Mouse (Mus musculus) CH12.LX (cell line): ENCODE data around the gene Prkag1. TPM values are rescaled to one million over a fixed set of nuclear protein-coding genes. Genes with fewer than 3 reads are reported as not detected.

Source experiments
- DNase-seq: peaks from one replicate; pipeline ENCODE4 v3.0.0-alpha.2; 2013; ENCODE audit errors: extremely low read depth
- H3K27ac ChIP-seq: 2 replicates; pipeline ENCODE4 v1.5.1; 2012; ENCODE audit warnings: low read depth, mild to moderate bottlenecking, control low read depth, moderate library complexity; ENCODE audit not compliant: insufficient read depth
- H3K27me3 ChIP-seq: replicated peaks from 2 replicates; pipeline ENCODE3; 2012; ENCODE audit warnings: inconsistent platforms
- H3K36me3 ChIP-seq, 2 experiments: replicated peaks in 1 of 2; 2 replicates each; pipeline versions ENCODE3 to v1.6.1; 2012; ENCODE audit warnings: inconsistent platforms in 1 of 2, low read length in 1 of 2, mild to moderate bottlenecking in 1 of 2, mixed read lengths in 1 of 2, moderate library complexity in 1 of 2; ENCODE audit not compliant: control insufficient read depth in 1 of 2, insufficient read depth in 1 of 2
- H3K4me1 ChIP-seq, 2 experiments: 2 replicates each; pipeline ENCODE4 v1.6.1; 2012; ENCODE audit warnings: inconsistent platforms in 1 of 2, moderate library complexity in 1 of 2; ENCODE audit not compliant: insufficient read depth in 2 of 2, control insufficient read depth in 1 of 2
- H3K4me2 ChIP-seq: 2 replicates; pipeline ENCODE4 v1.6.1; 2012; ENCODE audit warnings: low read depth, mild to moderate bottlenecking, control low read depth; ENCODE audit not compliant: poor library complexity, insufficient read depth, severe bottlenecking
- H3K4me3 ChIP-seq, 3 experiments: fragments of 150-350 bp in 1 of 3; sonication (generic) in 1 of 3; replicated peaks in 1 of 3; 2 replicates each; pipeline versions ENCODE3 to v1.5.1; 2011 to 2012; ENCODE audit warnings: low read depth in 2 of 3, low read length in 2 of 3, mild to moderate bottlenecking in 2 of 3, moderate library complexity in 2 of 3, control low read depth in 1 of 3, improper control_type of control experiment in 1 of 3, inconsistent platforms in 1 of 3, mixed read lengths in 1 of 3; ENCODE audit not compliant: poor library complexity in 1 of 3
- H3K79me2 ChIP-seq: replicated peaks from 2 replicates; pipeline ENCODE4 v1.6.1; 2012; ENCODE audit warnings: mild to moderate bottlenecking, moderate library complexity; ENCODE audit not compliant: control insufficient read depth, poor library complexity, insufficient read depth, severe bottlenecking; ENCODE audit errors: extremely low read depth
- H3K9ac ChIP-seq: 2 replicates; pipeline ENCODE4 v1.6.1; 2012; ENCODE audit warnings: low read depth, mild to moderate bottlenecking, control low read depth, moderate library complexity; ENCODE audit not compliant: insufficient read depth
- H3K9me3 ChIP-seq: replicated peaks from 2 replicates; pipeline ENCODE3; 2012; ENCODE audit warnings: low read length, inconsistent platforms, mixed read lengths
- CHD1 ChIP-seq: IDR thresholded peaks from 2 replicates; pipeline ENCODE4 v1.6.1; 2012; ENCODE audit warnings: low read depth, low read length, improper control_type of control experiment, inconsistent platforms
- CTCF ChIP-seq, 2 experiments: IDR thresholded peaks in 1 of 2; conservative IDR thresholded peaks in 1 of 2; 2 replicates each; pipeline ENCODE4 v1.5.1; 2011 to 2012; ENCODE audit warnings: low read depth in 2 of 2, low read length in 2 of 2, improper control_type of control experiment in 1 of 2, inconsistent platforms in 1 of 2, mild to moderate bottlenecking in 1 of 2, moderate library complexity in 1 of 2
- ELF1 ChIP-seq: IDR thresholded peaks from 2 replicates; pipeline ENCODE4 v1.6.1; 2014; ENCODE audit warnings: low read depth, mild to moderate bottlenecking, inconsistent platforms, low read length, improper control_type of control experiment
- PAX5 ChIP-seq: IDR thresholded peaks from 2 replicates; pipeline ENCODE4 v1.6.1; 2012; ENCODE audit warnings: low read length, inconsistent platforms, mixed read lengths
- RAD21 ChIP-seq: IDR thresholded peaks from 2 replicates; pipeline ENCODE4 v1.6.1; 2011; ENCODE audit warnings: low read depth, mild to moderate bottlenecking, low read length, improper control_type of control experiment, moderate library complexity
- SMC3 ChIP-seq: IDR thresholded peaks from 2 replicates; pipeline ENCODE4 v1.6.1; 2011; ENCODE audit warnings: low read depth, low read length, improper control_type of control experiment
- TCF12 ChIP-seq: IDR thresholded peaks from 2 replicates; pipeline ENCODE4 v1.6.1; 2014; ENCODE audit warnings: low read depth, mild to moderate bottlenecking, inconsistent platforms, low read length, improper control_type of control experiment
- ZKSCAN1 ChIP-seq: IDR thresholded peaks from 2 replicates; pipeline ENCODE4 v1.6.1; 2012; ENCODE audit warnings: low read depth, inconsistent platforms, low read length, improper control_type of control experiment, borderline replicate concordance
- ZNF384 ChIP-seq: IDR thresholded peaks from 2 replicates; pipeline ENCODE4 v1.6.1; 2012; ENCODE audit warnings: low read depth, low read length, improper control_type of control experiment, inconsistent platforms
- dilution Hi-C: fragments of 300-500 bp; cut with MboI; formaldehyde crosslinking; loops from 2 replicates; pipeline ENCODE4 v1.14.3; 2020; ENCODE audit warnings: low sequenced_read_pairs; ENCODE audit not compliant: extremely low pct_unique_long_range_greater_than_20kb, extremely low pct_ligation_motif_present
- in situ Hi-C: fragments of 300-500 bp; cut with MboI; formaldehyde crosslinking; loops from 3 replicates; pipeline ENCODE4 v1.14.3; 2019; ENCODE audit warnings: low sequenced_read_pairs, low pct_ligation_motif_present, low pct_unique_long_range_greater_than_20kb, mixed read lengths
- polyA plus RNA-seq: library from polyadenylated mRNA; unstranded; fragments of >175 nt; gene quantifications from 2 replicates; pipeline ENCODE4 v1.2.1, GENCODE M21; 2012; ENCODE audit warnings: low read depth; ENCODE audit not compliant: insufficient read length
- total RNA-seq, 2 experiments: library from RNA; depleted of rRNA; stranded (reverse); fragments of 300-350 nt in 1 of 2; fragments of >200 nt in 1 of 2; gene quantifications; 2 replicates each; pipeline ENCODE4 v1.2.3; 2012 to 2014

Prkag1 gene
- total and polyA plus RNA-seq, 3 experiments: 49.4 to 87.5 (median 66.1) TPM

DNA sequence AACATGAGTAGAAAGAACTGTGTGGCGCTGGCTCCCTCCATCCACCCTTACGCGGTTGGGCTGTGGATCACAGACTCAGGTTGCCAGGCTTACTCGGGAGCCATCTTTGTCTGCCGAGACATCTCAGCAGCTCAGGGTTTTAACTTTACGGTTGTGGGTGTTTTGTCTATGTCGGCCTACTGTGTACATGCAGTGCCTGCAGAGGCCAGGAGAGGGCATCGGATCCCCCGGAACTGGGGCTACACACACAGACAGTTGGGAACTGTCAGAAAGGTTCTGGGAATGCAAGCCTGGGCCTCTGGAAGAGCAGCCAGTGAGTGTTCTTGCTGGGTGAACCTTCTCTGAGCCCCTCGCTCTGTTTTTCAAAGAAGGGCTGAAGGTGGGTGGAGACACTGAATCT lies 9.9 kb downstream of the Prkag1 start:
- dilution Hi-C loops: no loop called here

DNA sequence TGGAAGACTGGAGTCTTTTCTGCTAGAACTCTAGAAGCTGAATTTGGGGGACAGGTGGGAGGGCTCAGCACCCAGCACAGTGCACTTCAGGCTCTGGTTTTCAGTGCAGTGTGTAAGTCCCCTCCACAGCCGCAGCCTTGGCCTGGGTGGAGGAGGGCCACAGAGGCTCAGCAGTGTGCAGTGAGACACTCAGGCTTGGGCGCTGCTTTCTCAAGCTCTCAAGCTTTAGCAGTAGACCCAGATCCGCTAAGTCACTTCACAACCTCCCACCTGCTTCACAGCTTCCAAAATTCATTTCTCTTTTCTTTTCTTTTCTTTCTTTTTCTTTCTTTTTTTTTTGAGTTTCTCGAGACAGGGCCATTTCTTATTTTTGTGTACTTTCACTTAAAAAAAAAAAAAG lies 10.4 kb downstream of the Prkag1 start:
- H3K9ac ChIP-seq: no peak overlapping the region
- no peak overlapping the region for H3K4me3 ChIP-seq
- in situ Hi-C loops: no loop called here
- H3K9me3 ChIP-seq: no peaks in the 10 kb centered on the region
- no peak overlapping the region for H3K27ac ChIP-seq
- dilution Hi-C loops: no loop called here
- H3K36me3 ChIP-seq: peaks cover 15 to 82% of the 10 kb centered on the region in 2 experiments
- DNase-seq: no peak
- H3K79me2 ChIP-seq: no peaks in the 10 kb centered on the region
- no peak overlapping the region for H3K4me2 ChIP-seq
- no peak for TF ChIP-seq CHD1
- no peak for TF ChIP-seq TCF12
- H3K4me1 ChIP-seq: peaks cover 0 to 16% of the 10 kb centered on the region in 2 experiments; a peak in 2 of 4 replicates
- no peaks in the 10 kb centered on the region for H3K27me3 ChIP-seq

More for the DNA sequence above, 9.9 kb downstream of the Prkag1 start:
- Histone ChIP-seq H3K27me3 (no peaks in the 10 kb centered on the region), H3K4me3 (no peak overlapping the region), H3K9ac (no peak overlapping the region), H3K79me2 (no peaks in the 10 kb centered on the region), H3K4me1 (peaks cover 0 to 16% of the 10 kb centered on the region in 2 experiments; a peak in 2 of 4 replicates), H3K9me3 (no peaks in the 10 kb centered on the region), H3K27ac (no peak overlapping the region), H3K36me3 (peaks cover 15 to 82% of the 10 kb centered on the region in 2 experiments), H3K4me2 (no peak overlapping the region)
- TF ChIP-seq ZKSCAN1 (peak; percentile 85), ELF1 (no peak), RAD21 (peak; percentile 34), CTCF (conservative IDR thresholded peaks at IDR 0.05 in 1 of 2, IDR thresholded peaks at IDR 0.05 in 1 of 2; ENCODE audit: low read depth in 2 of 2, low read length in 2 of 2) (peak; percentile 41 to 67; a peak in 3 of 4 replicates), SMC3 (peak; percentile 29; the same call in 1 of the 2 replicates)
- peak; percentile 38 for DNase-seq
- in situ Hi-C loops: no loop called here

DNA sequence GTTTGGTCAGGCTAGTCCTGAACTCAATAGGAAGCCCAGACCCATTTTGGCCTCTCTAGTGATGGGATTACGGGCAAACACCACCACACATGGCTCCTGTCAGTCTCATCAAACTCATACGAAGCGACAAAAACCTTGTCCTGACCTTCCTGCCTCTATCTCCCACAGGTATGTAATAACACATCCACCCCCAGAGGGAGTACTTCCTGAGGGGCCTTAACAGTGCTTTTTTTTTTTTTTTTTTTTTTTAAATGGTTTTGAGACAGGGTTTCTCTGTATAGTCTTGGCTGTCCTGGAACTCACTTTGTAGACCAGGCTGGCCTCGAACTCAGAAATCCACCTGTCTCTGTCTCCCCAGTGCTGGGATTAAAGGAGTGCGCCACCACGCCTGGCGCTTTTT lies 13.2 kb downstream of the Prkag1 start:
- peaks cover 26 to 81% of the 10 kb centered on the region in 2 experiments for H3K36me3 ChIP-seq

More for the DNA sequence above, 13.2 kb downstream of the Prkag1 start:
- Histone ChIP-seq H3K4me2 (no peak overlapping the region), H3K4me3 (no peak overlapping the region), H3K27ac (no peak overlapping the region), H3K79me2 (no peaks in the 10 kb centered on the region), H3K4me1 (no peaks in the 10 kb centered on the region), H3K9me3 (no peaks in the 10 kb centered on the region), H3K27me3 (no peaks in the 10 kb centered on the region), H3K9ac (no peak overlapping the region)
- dilution Hi-C loops: no loop called here
- no peak for DNase-seq
- in situ Hi-C loops: no loop called here
- no peak for TF ChIP-seq PAX5
- peak in 1 of 2 experiments; percentile 17; a peak in 2 of 4 replicates for TF ChIP-seq CTCF (conservative IDR thresholded peaks at IDR 0.05 in 1 of 2, IDR thresholded peaks at IDR 0.05 in 1 of 2; ENCODE audit: low read depth in 2 of 2, low read length in 2 of 2)
- TF ChIP-seq ZNF384: peak; percentile 69
